Mouse (Mus musculus) liver, adult 2 months (tissue): Measurements from ENCODE around the gene Zbtb46. TPM values are rescaled to one million over a fixed set of nuclear protein-coding genes. Genes with fewer than 3 reads are reported as not detected.

Experiments
- DNase-seq: peaks from one replicate; pipeline ENCODE4 v3.0.0-alpha.2; 2011; ENCODE audit warnings: low read depth, low spot score; ENCODE audit errors: extremely low read depth
- H3K27ac ChIP-seq: fragments of 200-500 bp; replicated peaks from 2 replicates; pipeline ENCODE4 v1.5.1; 2012; ENCODE audit warnings: low read depth, mild to moderate bottlenecking, control low read depth, inconsistent platforms, low read length; ENCODE audit not compliant: insufficient read depth
- H3K27me3 ChIP-seq: fragments of 200-500 bp; 2 replicates; pipeline ENCODE4 v1.6.1; 2012; ENCODE audit warnings: mild to moderate bottlenecking, moderate library complexity, low read length, inconsistent platforms; ENCODE audit not compliant: control insufficient read depth, insufficient read depth
- H3K36me3 ChIP-seq: fragments of 200-500 bp; 2 replicates; pipeline ENCODE4 v1.6.1; 2012; ENCODE audit warnings: low read length, inconsistent platforms; ENCODE audit not compliant: control insufficient read depth, insufficient read depth
- H3K4me1 ChIP-seq: fragments of 200-500 bp; 2 replicates; pipeline ENCODE4 v1.6.1; 2011; ENCODE audit warnings: low read length; ENCODE audit not compliant: control insufficient read depth, insufficient read depth
- H3K4me3 ChIP-seq: fragments of 200-500 bp; 2 replicates; pipeline ENCODE4 v1.5.1; 2011; ENCODE audit warnings: low read depth, mild to moderate bottlenecking, control low read depth, low read length, moderate library complexity; ENCODE audit not compliant: insufficient read depth
- H3K79me2 ChIP-seq: fragments of 200-500 bp; 2 replicates; pipeline ENCODE4 v1.6.1; 2012; ENCODE audit warnings: inconsistent platforms, mild to moderate bottlenecking, low read length, moderate library complexity; ENCODE audit not compliant: control insufficient read depth, insufficient read depth
- H3K9ac ChIP-seq: fragments of 200-500 bp; 2 replicates; pipeline ENCODE4 v1.6.1; 2012; ENCODE audit warnings: low read depth, mild to moderate bottlenecking, control low read depth, inconsistent platforms, low read length
- CTCF ChIP-seq: fragments of 200-500 bp; IDR thresholded peaks from 2 replicates; pipeline ENCODE4 v1.5.1; 2011; ENCODE audit warnings: low read depth, low read length, control low read depth
- POLR2A ChIP-seq: fragments of 200-500 bp; IDR thresholded peaks from 2 replicates; pipeline ENCODE4 v1.6.1; 2011; ENCODE audit warnings: low read length, control low read depth; ENCODE audit not compliant: insufficient read depth; ENCODE audit errors: extremely low read depth
- WGBS: fragments of 180-500 bp; shearing (Covaris S2); methylation state at CpG from one replicate; pipeline ENCODE4 v1.1.7; 2018; 5-methylcytosine and 5-hydroxymethylcytosine counted together
- polyA plus RNA-seq: library from polyadenylated mRNA; depleted of rRNA; stranded (reverse); fragments of >200 nt; gene quantifications from 2 replicates; pipeline ENCODE4 v1.2.3, GENCODE M21; 2012
- total RNA-seq: library from RNA; depleted of rRNA; stranded (reverse); fragments of >200 nt; gene quantifications from 2 replicates; pipeline ENCODE4 v1.2.3, GENCODE M21; 2014

Gene Zbtb46
- total and polyA plus RNA-seq, 2 experiments = 2.8 to 5.3 TPM

DNA sequence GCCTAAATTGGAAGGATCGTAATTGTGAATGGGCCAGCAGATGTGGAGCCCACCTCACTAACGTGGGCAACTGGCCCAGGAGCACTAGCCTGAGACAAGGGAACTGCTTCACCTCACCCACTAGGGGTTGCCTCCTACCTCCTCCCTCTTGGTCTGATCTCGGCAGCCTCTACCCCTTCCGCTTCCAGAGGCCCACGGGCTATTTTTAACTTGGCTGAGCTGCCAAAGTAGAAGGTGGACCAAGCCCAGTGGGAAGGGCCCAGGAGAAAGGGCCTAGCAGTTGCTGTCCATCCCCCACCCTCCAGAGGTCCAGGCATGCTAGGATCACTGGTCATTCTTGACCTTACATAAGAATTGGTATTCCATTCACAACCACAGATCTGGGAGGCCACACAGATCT lies 12.0 kb upstream of the Zbtb46 start:
- WGBS = 75% methylated on average over 5 of the region's 5 CpGs
- H3K4me3 ChIP-seq = no peak overlapping the region
- DNase-seq = no peak
- no peak overlapping the region for H3K9ac ChIP-seq
- H3K79me2 ChIP-seq = no peaks in the 10 kb centered on the region
- H3K27ac ChIP-seq = peak overlapping the region; percentile 56; the same call in 1 of the 2 replicates
- TF ChIP-seq CTCF (no peak), POLR2A (no peak)
- no peaks in the 10 kb centered on the region for H3K27me3 ChIP-seq
- peaks cover 4% of the 10 kb centered on the region; the same call in 1 of the 2 replicates for H3K4me1 ChIP-seq
- no peaks in the 10 kb centered on the region for H3K36me3 ChIP-seq

DNA sequence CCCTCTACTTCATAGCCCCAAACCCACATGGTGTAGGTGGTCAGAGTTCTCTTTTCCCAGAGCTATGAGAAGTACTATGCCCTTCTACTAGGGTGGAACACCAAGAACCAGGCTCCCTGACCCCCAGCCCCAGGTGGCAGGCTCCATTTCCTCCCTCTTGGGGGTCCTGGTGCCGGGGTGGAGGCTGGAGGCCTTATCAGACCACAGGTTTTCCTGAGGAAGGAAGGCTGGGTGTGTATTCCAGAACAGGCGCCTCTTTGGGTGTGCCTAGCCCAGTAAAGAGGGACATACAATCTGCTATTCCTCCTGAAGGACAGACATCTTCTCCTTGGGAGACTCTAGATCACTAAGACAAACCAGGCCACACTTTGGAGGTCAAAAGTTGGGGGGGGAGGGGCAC lies 11.1 kb upstream of the Zbtb46 start:
- Histone ChIP-seq H3K27ac (peak overlapping the region; percentile 56), H3K9ac (no peak overlapping the region), H3K36me3 (no peaks in the 10 kb centered on the region), H3K79me2 (no peaks in the 10 kb centered on the region), H3K4me3 (no peak overlapping the region), H3K4me1 (peaks cover 4% of the 10 kb centered on the region; the same call in 1 of the 2 replicates), H3K27me3 (no peaks in the 10 kb centered on the region)
- DNase-seq = no peak
- TF ChIP-seq CTCF (no peak), POLR2A (no peak)
- WGBS = 62% methylated on average over 2 of the region's 2 CpGs

DNA sequence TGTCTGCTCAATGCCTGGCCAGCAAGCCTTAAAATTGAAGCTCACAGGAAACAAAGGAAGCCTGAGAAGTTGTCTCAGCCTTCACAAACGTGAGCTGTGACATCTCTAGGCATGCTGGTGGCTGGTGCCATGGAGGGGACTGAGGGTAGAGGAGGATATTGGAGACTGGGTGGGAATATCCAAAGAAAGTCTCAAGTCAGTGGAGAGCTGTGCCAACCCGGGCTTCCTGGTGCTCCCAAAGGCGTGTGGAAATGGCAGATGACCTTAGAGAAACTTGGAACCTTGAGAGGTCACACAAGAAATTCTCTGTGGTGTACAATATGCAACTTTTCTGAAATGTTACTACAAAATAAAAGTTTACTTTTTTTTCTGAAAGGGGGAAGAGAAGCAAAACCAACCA lies 6.2 kb upstream of the Zbtb46 start:
- no peak overlapping the region for H3K27ac ChIP-seq
- H3K4me1 ChIP-seq = 0 out of 2 replicates have a peak, but pooled peaks cover 6% of the 10 kb centered on the region
- no peak for DNase-seq
- no peak overlapping the region for H3K9ac ChIP-seq
- no peaks in the 10 kb centered on the region for H3K79me2 ChIP-seq
- H3K36me3 ChIP-seq = no peaks in the 10 kb centered on the region
- TF ChIP-seq POLR2A (no peak), CTCF (no peak)
- no peak overlapping the region for H3K4me3 ChIP-seq
- no peaks in the 10 kb centered on the region for H3K27me3 ChIP-seq
- 62% methylated on average over 3 of the region's 3 CpGs for WGBS

DNA sequence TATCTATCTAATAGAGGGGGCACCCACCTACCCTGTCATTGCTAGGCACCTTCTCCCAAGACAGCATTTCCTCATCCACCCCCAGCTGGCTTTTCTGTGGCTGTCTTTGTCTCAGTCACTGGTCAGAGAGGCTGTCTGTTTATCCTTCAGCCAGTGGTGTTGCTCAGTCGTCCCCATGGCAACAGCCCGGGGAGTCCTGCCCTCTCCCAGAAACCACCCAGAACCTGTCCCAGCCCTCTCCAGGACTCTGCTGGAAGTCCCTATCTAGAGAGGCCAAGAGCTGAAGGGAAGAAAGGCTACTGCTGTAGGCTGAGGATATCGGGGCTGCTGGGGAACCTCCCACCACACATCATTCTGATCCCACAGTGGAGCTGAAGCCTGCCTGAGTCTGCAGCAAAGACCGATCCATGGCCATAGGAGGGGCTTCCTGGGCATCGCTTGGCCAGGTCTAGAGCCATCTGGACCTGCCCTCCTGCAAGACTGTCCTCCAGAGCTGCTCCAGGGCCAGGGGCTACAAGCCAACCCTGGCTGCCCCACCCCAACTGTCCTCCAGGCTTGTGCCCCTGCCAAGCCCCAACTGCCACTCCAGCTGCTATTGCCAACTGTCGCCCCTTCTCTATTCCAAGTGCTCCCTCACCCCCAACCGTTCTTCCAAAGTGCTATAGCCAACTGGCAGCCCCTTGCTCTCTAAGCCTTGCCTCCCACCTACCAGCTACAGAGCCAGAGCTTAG lies 3.9 kb upstream of the Zbtb46 start:
- no peak for DNase-seq
- Histone ChIP-seq H3K4me1 (0 out of 2 replicates have a peak, but pooled peaks cover 6% of the 10 kb centered on the region), H3K27ac (no peak overlapping the region), H3K4me3 (no peak overlapping the region), H3K36me3 (no peaks in the 10 kb centered on the region), H3K9ac (no peak overlapping the region), H3K79me2 (no peaks in the 10 kb centered on the region), H3K27me3 (no peaks in the 10 kb centered on the region)
- 52% methylated on average over 7 of the region's 7 CpGs for WGBS
- TF ChIP-seq POLR2A (no peak), CTCF (no peak)

DNA sequence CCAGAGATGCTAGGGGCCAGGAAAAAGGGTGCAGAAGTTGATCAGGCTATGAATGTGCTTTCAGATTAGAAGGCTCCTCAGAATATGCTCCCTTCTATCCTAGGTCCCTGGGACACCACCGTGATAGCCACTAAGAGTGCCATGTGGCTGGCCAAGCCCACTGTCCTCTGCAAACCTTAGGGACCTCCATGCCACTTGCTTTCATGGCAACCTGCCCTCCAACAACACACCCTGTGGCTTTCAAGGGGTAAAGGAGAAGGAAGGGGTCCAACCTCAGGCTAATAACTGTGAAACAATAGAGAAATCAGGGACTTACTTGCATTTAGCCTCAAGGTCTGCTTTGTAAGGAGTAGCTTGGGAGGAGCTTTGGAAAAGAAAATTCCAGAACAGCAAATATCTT lies 3.4 kb upstream of the Zbtb46 start:
- 0 out of 2 replicates have a peak, but pooled peaks cover 6% of the 10 kb centered on the region for H3K4me1 ChIP-seq
- no peak overlapping the region for H3K4me3 ChIP-seq
- 94% methylated on average over 1 of the region's 1 CpGs for WGBS
- no peak overlapping the region for H3K27ac ChIP-seq
- no peaks in the 10 kb centered on the region for H3K79me2 ChIP-seq
- H3K36me3 ChIP-seq = no peaks in the 10 kb centered on the region
- DNase-seq = no peak
- no peaks in the 10 kb centered on the region for H3K27me3 ChIP-seq
- no peak overlapping the region for H3K9ac ChIP-seq
- no peak for TF ChIP-seq CTCF
- TF ChIP-seq POLR2A = no peak

DNA sequence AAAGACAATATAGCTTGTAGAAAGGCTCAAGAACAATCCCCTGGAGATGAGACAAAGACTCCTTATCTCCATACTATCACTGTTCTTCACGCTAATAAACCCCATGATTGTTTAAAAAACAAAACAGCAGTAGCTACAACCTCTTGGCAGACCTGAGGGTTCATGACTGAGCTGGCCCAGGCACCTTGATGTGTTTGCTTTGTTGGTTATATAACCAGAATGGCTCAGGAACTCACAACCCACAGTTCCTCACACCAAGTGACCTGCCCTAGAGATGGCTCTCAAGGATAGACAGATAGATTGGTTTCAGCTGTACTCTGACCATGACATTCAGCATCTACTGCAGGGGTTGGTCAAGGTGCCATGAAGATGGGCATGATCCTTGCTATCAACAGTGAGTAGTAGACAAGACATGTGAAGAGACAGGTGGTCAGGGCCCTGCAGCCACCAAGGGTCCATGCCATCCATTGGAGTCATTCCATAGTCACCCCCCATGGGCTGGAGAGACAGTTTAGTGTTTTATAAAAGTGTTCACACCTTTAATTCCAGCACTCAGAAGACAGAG lies 2.4 kb upstream of the Zbtb46 start:
- 25% methylated on average over 1 of the region's 1 CpGs for WGBS
- H3K9ac ChIP-seq = no peak overlapping the region
- H3K27me3 ChIP-seq = no peaks in the 10 kb centered on the region
- no peaks in the 10 kb centered on the region for H3K79me2 ChIP-seq
- H3K36me3 ChIP-seq = no peaks in the 10 kb centered on the region
- no peak overlapping the region for H3K4me3 ChIP-seq
- no peak overlapping the region for H3K27ac ChIP-seq
- peak; percentile 57 for DNase-seq
- H3K4me1 ChIP-seq = peaks cover 8% of the 10 kb centered on the region; the same call in 1 of the 2 replicates
- no peak for TF ChIP-seq CTCF
